Mouse (Mus musculus) adrenal gland, postnatal 14 days (tissue): ENCODE measurements around the gene Scg2. TPM values are rescaled to one million over a fixed set of nuclear protein-coding genes. Genes with fewer than 3 reads are reported as not detected.

Experiments
- total RNA-seq: library from RNA; stranded (reverse); gene quantifications from 2 replicates; pipeline ENCODE4 v1.2.3, GENCODE M21; 2021

Scg2 gene
- total RNA-seq, 1 experiment from 2014 or later: 512 TPM

Other genes starting within 250 kb of the Scg2 start
- 0.67 and 2.2 TPM in 2 replicates for gene Ap1s3, start 231.9 kb upstream of the Scg2 start, total RNA-seq